Mouse (Mus musculus) cerebellum, adult 2 months (tissue): ENCODE data around the gene Elmo1.

Experiments used
- CTCF ChIP-seq: fragments of 200-500 bp; IDR thresholded peaks from 2 replicates; pipeline ENCODE4 v1.5.1; 2011; ENCODE audit warnings: low read depth, mild to moderate bottlenecking, control low read depth, low read length, moderate library complexity, borderline replicate concordance; ENCODE audit not compliant: insufficient read depth
- POLR2A ChIP-seq: fragments of 200-500 bp; IDR thresholded peaks from 2 replicates; pipeline ENCODE4 v1.6.1; 2011; ENCODE audit warnings: low read length, control low read depth, borderline replicate concordance; ENCODE audit not compliant: insufficient read depth

GRCm38 (mm10) chr13:20256613-20257012 lies 166.2 kb downstream of the Elmo1 start:
- TF ChIP-seq CTCF (no peak), POLR2A (no peak)
